ENCODE assay signal across 8 mouse cellular contexts in genomic region chr2:119800876-119801846, GRCm38 (mm10). TPM values are rescaled to one million over a fixed set of nuclear protein-coding genes. Genes with fewer than 3 reads are reported as not detected.
DNase-seq lines count a peak whose midpoint lies in the region; ATAC-seq and TF ChIP-seq lines count a peak whose summit lies in the region.

No protein-coding gene starts in this region.

- TF ChIP-seq CTCF in CH12.LX (conservative IDR thresholded peaks at IDR 0.05 in 1 of 2, IDR thresholded peaks at IDR 0.05 in 1 of 2; ENCODE audit: low read depth in 2 of 2, low read length in 2 of 2) = no peak

- no peaks in the 10 kb centered on the region for H3K79me2 ChIP-seq in CH12.LX (replicated peaks; ENCODE audit: control insufficient read depth, extremely low read depth, insufficient read depth, poor library complexity, severe bottlenecking)

- TF ChIP-seq EP300 in CH12.LX (IDR thresholded peaks at IDR 0.05; ENCODE audit: low read length) = no peak

- H3K36me3 ChIP-seq in heart, embryonic 10.5 days = peaks cover 17% of the 10 kb centered on the region; the same call in 1 of the 2 replicates
- H3K36me3 ChIP-seq in CH12.LX (replicated peaks in 1 of 2; ENCODE audit: control insufficient read depth in 1 of 2, insufficient read depth in 1 of 2, low read length in 1 of 2) = peaks cover 6 to 37% of the 10 kb centered on the region in 2 experiments
- peaks cover 17% of the 10 kb centered on the region for H3K36me3 ChIP-seq in embryonic facial prominence, embryonic 15.5 days
- H3K36me3 ChIP-seq in limb, embryonic 12.5 days = peaks cover 29% of the 10 kb centered on the region
- H3K36me3 ChIP-seq in stomach, embryonic 15.5 days = 0 out of 2 replicates have a peak, but pooled peaks cover 10% of the 10 kb centered on the region

- dilution Hi-C loops in CH12.LX (cut with MboI; ENCODE audit: extremely low pct_ligation_motif_present, extremely low pct_unique_long_range_greater_than_20kb, low sequenced_read_pairs) = no loop called here

- 0 out of 2 replicates have a peak overlapping the region, but pooled peaks have one; percentile 10 for H3K27ac ChIP-seq in heart, embryonic 10.5 days
- no peak overlapping the region for H3K27ac ChIP-seq in CH12.LX (ENCODE audit: insufficient read depth, low read depth)
- peak overlapping the region; percentile 61 for H3K27ac ChIP-seq in embryonic facial prominence, embryonic 15.5 days (replicated peaks)
- peak overlapping the region; percentile 23; the same call in 1 of the 2 replicates for H3K27ac ChIP-seq in limb, embryonic 12.5 days
- H3K27ac ChIP-seq in stomach, embryonic 15.5 days = peak overlapping the region; percentile 57; the same call in 1 of the 2 replicates

- H3K27me3 ChIP-seq in heart, embryonic 10.5 days (ENCODE audit: insufficient read depth, poor library complexity, severe bottlenecking) = peaks cover 67% of the 10 kb centered on the region
- peaks cover 22% of the 10 kb centered on the region for H3K27me3 ChIP-seq in CH12.LX (replicated peaks)
- H3K27me3 ChIP-seq in embryonic facial prominence, embryonic 15.5 days = peaks cover 18% of the 10 kb centered on the region
- H3K27me3 ChIP-seq in limb, embryonic 12.5 days = peaks cover 22% of the 10 kb centered on the region
- peaks cover 6% of the 10 kb centered on the region; the same call in 1 of the 2 replicates for H3K27me3 ChIP-seq in stomach, embryonic 15.5 days (replicated peaks)

- H3K4me3 ChIP-seq in heart, embryonic 10.5 days = peak overlapping the region; percentile 78
- H3K4me3 ChIP-seq in CH12.LX (replicated peaks in 1 of 3; ENCODE audit: low read depth in 2 of 3, low read length in 2 of 3, poor library complexity in 1 of 3) = peak overlapping the region; percentile 10 to 80 (median 76)
- peak overlapping the region; percentile 75 for H3K4me3 ChIP-seq in embryonic facial prominence, embryonic 15.5 days (replicated peaks)
- H3K4me3 ChIP-seq in limb, embryonic 12.5 days (replicated peaks) = peak overlapping the region; percentile 93
- peak overlapping the region; percentile 88 for H3K4me3 ChIP-seq in stomach, embryonic 15.5 days (replicated peaks)

- no peak for TF ChIP-seq POLR2A in CH12.LX (IDR thresholded peaks at IDR 0.05; ENCODE audit: low read depth, low read length)

- H3K9ac ChIP-seq in CH12.LX (ENCODE audit: insufficient read depth, low read depth) = peak overlapping the region; percentile 92; the same call in 1 of the 2 replicates
- no peak overlapping the region; the same call in 1 of the 2 replicates for H3K9ac ChIP-seq in embryonic facial prominence, embryonic 15.5 days
- peak overlapping the region; percentile 27; the same call in 1 of the 2 replicates for H3K9ac ChIP-seq in limb, embryonic 12.5 days (replicated peaks)
- no peak overlapping the region for H3K9ac ChIP-seq in stomach, embryonic 15.5 days

- no peak for DNase-seq in heart, embryonic 10.5 days (ENCODE audit: low spot score)
- no peak for DNase-seq in heart, postnatal 36 days
- no peak for DNase-seq in CH12.LX (ENCODE audit: extremely low read depth)
- no peak for DNase-seq in gastrocnemius, postnatal 14 days
- DNase-seq in ovary, postnatal 36 days (ENCODE audit: low spot score) = no peak

- WGBS in heart, embryonic 10.5 days = 53% methylated on average over 15 of the region's 15 CpGs
- 48% methylated on average over 15 of the region's 15 CpGs for WGBS in embryonic facial prominence, embryonic 15.5 days
- WGBS in limb, embryonic 12.5 days = 47% methylated on average over 15 of the region's 15 CpGs
- 56% methylated on average over 15 of the region's 15 CpGs for WGBS in stomach, embryonic 15.5 days

- in situ Hi-C loops in CH12.LX (cut with MboI; ENCODE audit: low pct_ligation_motif_present, low pct_unique_long_range_greater_than_20kb, low sequenced_read_pairs) = no loop called here

- TF ChIP-seq RAD21 in CH12.LX (IDR thresholded peaks at IDR 0.05; ENCODE audit: low read depth, low read length) = no peak

- peaks cover 65% of the 10 kb centered on the region for H3K4me1 ChIP-seq in heart, embryonic 10.5 days
- peaks cover 27 to 56% of the 10 kb centered on the region in 2 experiments for H3K4me1 ChIP-seq in CH12.LX (ENCODE audit: control insufficient read depth in 1 of 2, insufficient read depth in 2 of 2)
- H3K4me1 ChIP-seq in embryonic facial prominence, embryonic 15.5 days = peaks cover 55% of the 10 kb centered on the region
- H3K4me1 ChIP-seq in limb, embryonic 12.5 days (replicated peaks) = peaks cover 46% of the 10 kb centered on the region
- peaks cover 37% of the 10 kb centered on the region for H3K4me1 ChIP-seq in stomach, embryonic 15.5 days

- H3K4me2 ChIP-seq in CH12.LX (ENCODE audit: insufficient read depth, low read depth, poor library complexity, severe bottlenecking) = peak overlapping the region; percentile 76
- peak overlapping the region; percentile 92 for H3K4me2 ChIP-seq in embryonic facial prominence, embryonic 15.5 days (replicated peaks)
- peak overlapping the region; percentile 88 for H3K4me2 ChIP-seq in limb, embryonic 12.5 days
- peak overlapping the region; percentile 82 for H3K4me2 ChIP-seq in stomach, embryonic 15.5 days

- ATAC-seq in embryonic facial prominence, embryonic 15.5 days (ENCODE audit: insufficient number of reproducible peaks, low FRiP score, low TSS enrichment, low read depth) = no peak
- ATAC-seq in limb, embryonic 12.5 days (ENCODE audit: insufficient number of reproducible peaks, insufficient read depth, low FRiP score, low TSS enrichment, low read depth) = no peak
- no peak for ATAC-seq in stomach, embryonic 15.5 days (ENCODE audit: insufficient read depth, low FRiP score, low read depth)

- no peaks in the 10 kb centered on the region for H3K9me3 ChIP-seq in heart, embryonic 10.5 days
- no peaks in the 10 kb centered on the region for H3K9me3 ChIP-seq in CH12.LX (replicated peaks; ENCODE audit: low read length)
- no peaks in the 10 kb centered on the region for H3K9me3 ChIP-seq in embryonic facial prominence, embryonic 15.5 days (replicated peaks)
- no peaks in the 10 kb centered on the region for H3K9me3 ChIP-seq in limb, embryonic 12.5 days
- H3K9me3 ChIP-seq in stomach, embryonic 15.5 days = no peaks in the 10 kb centered on the region

- intact Hi-C loops in heart, postnatal 36 days (cut with DNase I) = no loop called here
- intact Hi-C loops in gastrocnemius, postnatal 14 days (cut with DNase I; ENCODE audit: low total_unique reads) = no loop called here

TF ChIP-seq in CH12.LX, 34 proteins besides CTCF, POLR2A, EP300 and RAD21 (continues in another document):
- TF ChIP-seq JUN (IDR thresholded peaks at IDR 0.05; ENCODE audit: insufficient read depth, low read depth, low read length) (no peak), USF1 (IDR thresholded peaks at IDR 0.05; ENCODE audit: low read depth, low read length) (no peak), HCFC1 (IDR thresholded peaks at IDR 0.05; ENCODE audit: low read depth, low read length) (no peak), SIN3A (IDR thresholded peaks at IDR 0.05; ENCODE audit: low read length) (no peak), NRF1 (IDR thresholded peaks at IDR 0.05; ENCODE audit: low read depth, low read length) (no peak), PAX5 (IDR thresholded peaks at IDR 0.05; ENCODE audit: low read length) (no peak)

RNA-seq across cellular contexts. Expression of gene Tyro3, which starts 3.6 kb away (rescaled TPM):
- polyA plus RNA-seq in heart, embryonic 10.5 days (2016; fragmentation: Nextera tagmentation; extraction: Ambion mirVana) = 8.9 and 11.6 TPM in 2 replicates
- total RNA-seq in heart, postnatal 36 days (2021) = 1 to 10 TPM; 1.7 to 2.4 TPM
- total RNA-seq in CH12.LX (2012; rRNA removed) (31.8 and 39.7 TPM in 2 replicates), CH12.LX (2014; rRNA removed) (19.1 and 20.3 TPM in 2 replicates)
- 23.7 and 24.7 TPM in 2 replicates for polyA plus RNA-seq in CH12.LX (2012; ENCODE audit: insufficient read length, low read depth)
- 31.2 and 31.8 TPM in 2 replicates for polyA plus RNA-seq in embryonic facial prominence, embryonic 15.5 days (2015; fragmentation: Nextera tagmentation; extraction: Ambion mirVana)
- polyA plus RNA-seq in limb, embryonic 12.5 days (2016; fragmentation: Nextera tagmentation; extraction: Ambion mirVana) = 34.6 and 37.8 TPM in 2 replicates
- polyA plus RNA-seq in stomach, embryonic 15.5 days (2015; fragmentation: Nextera tagmentation; extraction: Ambion mirVana) = 23.0 and 23.6 TPM in 2 replicates
- total RNA-seq in gastrocnemius, postnatal 14 days (2021) = 1 to 10 TPM; 1.8 to 3.6 TPM

RNA-seq across cellular contexts. Expression of gene Rpap1, which starts 13.8 kb away (rescaled TPM):
- polyA plus RNA-seq in heart, embryonic 10.5 days (2016; fragmentation: Nextera tagmentation; extraction: Ambion mirVana) = 31.4 and 32.0 TPM in 2 replicates
- 10 to 100 TPM; 13.2 to 13.4 TPM for total RNA-seq in heart, postnatal 36 days (2021)
- total RNA-seq in CH12.LX (2012; rRNA removed) (28.9 and 31.8 TPM in 2 replicates), CH12.LX (2014; rRNA removed) (8.5 and 9.0 TPM in 2 replicates)
- 28.7 and 34.7 TPM in 2 replicates for polyA plus RNA-seq in CH12.LX (2012; ENCODE audit: insufficient read length, low read depth)
- polyA plus RNA-seq in embryonic facial prominence, embryonic 15.5 days (2015; fragmentation: Nextera tagmentation; extraction: Ambion mirVana) = 24.5 and 25.8 TPM in 2 replicates
- 35.7 and 36.9 TPM in 2 replicates for polyA plus RNA-seq in limb, embryonic 12.5 days (2016; fragmentation: Nextera tagmentation; extraction: Ambion mirVana)
- polyA plus RNA-seq in stomach, embryonic 15.5 days (2015; fragmentation: Nextera tagmentation; extraction: Ambion mirVana) = 25.3 and 29.5 TPM in 2 replicates
- total RNA-seq in gastrocnemius, postnatal 14 days (2021) = 10 to 100 TPM; 12.7 to 12.9 TPM

RNA-seq across cellular contexts. Expression of gene Ltk, which starts 40.9 kb away (rescaled TPM):
- 0.10 and 0.13 TPM in 2 replicates for polyA plus RNA-seq in heart, embryonic 10.5 days (2016; fragmentation: Nextera tagmentation; extraction: Ambion mirVana)
- total RNA-seq in heart, postnatal 36 days (2021) = not detected
- total RNA-seq in CH12.LX (2012; rRNA removed) (1.3 and 2.3 TPM in 2 replicates), CH12.LX (2014; rRNA removed) (not detected in 2 replicates)
- 0.10 TPM in 1 of 2 replicates, not detected in the other for polyA plus RNA-seq in CH12.LX (2012; ENCODE audit: insufficient read length, low read depth)
- polyA plus RNA-seq in embryonic facial prominence, embryonic 15.5 days (2015; fragmentation: Nextera tagmentation; extraction: Ambion mirVana) = 0.24 and 0.49 TPM in 2 replicates
- not detected in 2 replicates for polyA plus RNA-seq in limb, embryonic 12.5 days (2016; fragmentation: Nextera tagmentation; extraction: Ambion mirVana)
- polyA plus RNA-seq in stomach, embryonic 15.5 days (2015; fragmentation: Nextera tagmentation; extraction: Ambion mirVana) = 2.1 and 2.7 TPM in 2 replicates
- not detected for total RNA-seq in gastrocnemius, postnatal 14 days (2021)

RNA-seq across cellular contexts. Expression of gene Itpka, which starts 59.0 kb away (rescaled TPM):
- 2.7 and 3.1 TPM in 2 replicates for polyA plus RNA-seq in heart, embryonic 10.5 days (2016; fragmentation: Nextera tagmentation; extraction: Ambion mirVana)
- total RNA-seq in heart, postnatal 36 days (2021) = under 1 TPM; 0.38 to 0.53 TPM
- total RNA-seq in CH12.LX (2012; rRNA removed) = 0.25 and 0.34 TPM in 2 replicates
- 0.28 and 0.39 TPM in 2 replicates for total RNA-seq in CH12.LX (2014; rRNA removed)
- 0.40 and 0.54 TPM in 2 replicates for polyA plus RNA-seq in CH12.LX (2012; ENCODE audit: insufficient read length, low read depth)
- polyA plus RNA-seq in embryonic facial prominence, embryonic 15.5 days (2015; fragmentation: Nextera tagmentation; extraction: Ambion mirVana) = 1.7 and 2.0 TPM in 2 replicates
- polyA plus RNA-seq in limb, embryonic 12.5 days (2016; fragmentation: Nextera tagmentation; extraction: Ambion mirVana) = 0.60 and 0.76 TPM in 2 replicates
- 9.8 and 10.2 TPM in 2 replicates for polyA plus RNA-seq in stomach, embryonic 15.5 days (2015; fragmentation: Nextera tagmentation; extraction: Ambion mirVana)
- under 1 TPM in 1 of 2 experiments, not detected in 1; 0.20 TPM for total RNA-seq in gastrocnemius, postnatal 14 days (2021)

Comparison
In these comparisons a context has a peak if more than half of its experiments do, and no peak if none do; other contexts are left out.
1. H3K9ac ChIP-seq: peak in CH12.LX (single experiment) and limb, embryonic 12.5 days (single experiment); none in embryonic facial prominence, embryonic 15.5 days (single experiment) and stomach, embryonic 15.5 days (single experiment).
2. Peak in every context shown above with its lines, with median percentiles within 50 percentile points of each other: H3K4me3 ChIP-seq and H3K4me2 ChIP-seq.